Mouse (Mus musculus) urinary bladder, postnatal 0 days (tissue): ENCODE measurements around the gene Thap4. TPM values are rescaled to one million over a fixed set of nuclear protein-coding genes. Genes with fewer than 3 reads are reported as not detected.

Experiments
- polyA plus RNA-seq: library from polyadenylated mRNA; unstranded; fragments of >200 nt; fragmentation: Nextera tagmentation; extraction: Ambion mirVana; gene quantifications from 2 replicates; pipeline ENCODE4 v1.2.1, GENCODE M21; 2015

The Thap4 gene
- polyA plus RNA-seq, result 32.5 and 34.3 TPM in 2 replicates

GRCm38 (mm10) chr1:93754573-93755290 lies at the start of gene Thap4:
Gene Thap4 (minus strand): TSS chr1:93754864.

DNA sequence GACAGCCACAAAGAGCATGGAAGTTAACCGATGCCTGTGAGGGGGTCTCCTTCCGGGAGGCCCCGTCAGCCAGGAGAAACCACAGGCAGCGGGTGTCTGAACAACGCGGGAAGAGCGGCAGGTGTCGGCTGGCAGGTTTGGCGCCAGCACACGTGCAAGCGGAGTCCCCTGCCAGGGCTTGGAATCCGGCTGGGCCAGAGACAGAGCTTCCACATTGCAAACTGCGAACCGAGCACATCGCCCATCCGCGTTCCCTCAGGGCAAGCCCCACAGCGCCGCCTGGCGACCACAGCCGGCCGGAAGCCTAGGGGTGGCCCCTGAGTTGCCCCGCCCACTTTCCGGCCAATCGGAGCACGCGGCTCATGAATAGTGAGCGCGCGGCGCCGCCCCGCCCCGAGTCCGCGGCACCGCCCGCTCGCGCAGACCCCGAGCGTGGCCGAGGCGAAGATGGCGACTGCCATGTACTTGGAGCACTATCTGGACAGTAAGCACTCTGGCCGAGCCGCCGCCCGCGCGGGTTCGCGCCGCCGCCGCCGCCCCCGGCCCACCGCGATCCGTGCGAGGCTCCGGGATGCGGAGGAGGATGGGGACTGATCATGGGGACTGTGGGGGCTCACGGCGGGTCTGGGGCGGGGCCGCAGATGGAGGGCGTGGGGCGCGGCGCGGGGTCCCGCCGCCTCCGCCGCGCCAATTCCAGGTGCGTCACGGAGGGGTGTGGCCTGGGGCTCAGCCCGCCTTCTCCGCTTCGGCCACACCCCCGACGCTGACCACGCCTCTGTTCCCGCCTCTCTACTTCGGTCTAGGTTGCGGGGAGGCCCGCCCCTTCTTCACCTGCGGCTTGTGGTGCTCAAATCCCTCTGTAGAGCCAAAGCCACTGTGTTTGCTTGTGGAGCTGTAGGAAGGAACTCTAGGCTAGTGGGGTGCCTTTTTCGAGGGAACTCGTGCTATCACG lies 49.2 kb upstream of the Thap4 start, which contains the start of gene Ing5:
Ing5 (plus strand) TSS at position 410 of the 952 bp plus-strand sequence.

GRCm38 (mm10) chr1:93801741-93802238 lies 47.1 kb upstream of the Thap4 start, which contains the start of gene Dtymk:
Gene Dtymk (minus strand): TSS chr1:93801934.

GRCm38 (mm10) chr1:93751290-93751689 lies 3.4 kb downstream of the Thap4 start, which contains the start of gene Atg4b:
Gene Atg4b (plus strand): TSS chr1:93751500.

GRCm38 (mm10) chr1:93685401-93686244 lies 69.0 kb downstream of the Thap4 start, which contains the start of gene Bok:
Gene Bok (plus strand): TSS chr1:93685660.

GRCm38 (mm10) chr1:93658559-93658958 lies 96.1 kb downstream of the Thap4 start, which contains the start of gene Stk25:
Gene Stk25 (minus strand): TSS chr1:93658659.

Other genes starting within 250 kb of the Thap4 start
- 3.0 and 3.2 TPM in 2 replicates for gene Farp2, start 242.8 kb downstream of the Thap4 start, polyA plus RNA-seq
- gene Stk25, start 96.2 kb downstream of the Thap4 start, polyA plus RNA-seq, result 107 and 120 TPM in 2 replicates
- gene Bok, start 69.2 kb downstream of the Thap4 start, polyA plus RNA-seq, result 212 and 254 TPM in 2 replicates
- gene Atg4b, start 3.4 kb downstream of the Thap4 start, polyA plus RNA-seq, result 54.1 and 57.4 TPM in 2 replicates
- 103 and 110 TPM in 2 replicates for gene Dtymk, start 47.1 kb upstream of the Thap4 start, polyA plus RNA-seq
- 7.5 and 8.4 TPM in 2 replicates for gene Ing5, start 49.1 kb upstream of the Thap4 start, polyA plus RNA-seq
- gene D2hgdh, start 70.0 kb upstream of the Thap4 start, polyA plus RNA-seq, result 5.9 and 6.5 TPM in 2 replicates
- 0.22 and 0.54 TPM in 2 replicates for gene Gal3st2, start 106.4 kb upstream of the Thap4 start, polyA plus RNA-seq
- gene Gal3st2b, start 163.4 kb upstream of the Thap4 start, polyA plus RNA-seq, result 0.06 and 0.11 TPM in 2 replicates
- not detected in 2 replicates for gene Gal3st2c, start 235.6 kb upstream of the Thap4 start, polyA plus RNA-seq